Mouse (Mus musculus) CH12.LX (cell line): Measurements from ENCODE around the gene Klk15. TPM values are rescaled to one million over a fixed set of nuclear protein-coding genes. Genes with fewer than 3 reads are reported as not detected.

Source experiments
- DNase-seq: peaks from one replicate; pipeline ENCODE4 v3.0.0-alpha.2; 2013; ENCODE audit errors: extremely low read depth
- H3K27ac ChIP-seq: 2 replicates; pipeline ENCODE4 v1.5.1; 2012; ENCODE audit warnings: low read depth, mild to moderate bottlenecking, control low read depth, moderate library complexity; ENCODE audit not compliant: insufficient read depth
- H3K27me3 ChIP-seq: replicated peaks from 2 replicates; pipeline ENCODE3; 2012; ENCODE audit warnings: inconsistent platforms
- H3K36me3 ChIP-seq, 2 experiments: replicated peaks in 1 of 2; 2 replicates each; pipeline versions ENCODE3 to v1.6.1; 2012; ENCODE audit warnings: inconsistent platforms in 1 of 2, low read length in 1 of 2, mild to moderate bottlenecking in 1 of 2, mixed read lengths in 1 of 2, moderate library complexity in 1 of 2; ENCODE audit not compliant: control insufficient read depth in 1 of 2, insufficient read depth in 1 of 2
- H3K4me1 ChIP-seq, 2 experiments: 2 replicates each; pipeline ENCODE4 v1.6.1; 2012; ENCODE audit warnings: inconsistent platforms in 1 of 2, moderate library complexity in 1 of 2; ENCODE audit not compliant: insufficient read depth in 2 of 2, control insufficient read depth in 1 of 2
- H3K4me2 ChIP-seq: 2 replicates; pipeline ENCODE4 v1.6.1; 2012; ENCODE audit warnings: low read depth, mild to moderate bottlenecking, control low read depth; ENCODE audit not compliant: poor library complexity, insufficient read depth, severe bottlenecking
- H3K4me3 ChIP-seq, 3 experiments: fragments of 150-350 bp in 1 of 3; sonication (generic) in 1 of 3; replicated peaks in 1 of 3; 2 replicates each; pipeline versions ENCODE3 to v1.5.1; 2011 to 2012; ENCODE audit warnings: low read depth in 2 of 3, low read length in 2 of 3, mild to moderate bottlenecking in 2 of 3, moderate library complexity in 2 of 3, control low read depth in 1 of 3, improper control_type of control experiment in 1 of 3, inconsistent platforms in 1 of 3, mixed read lengths in 1 of 3; ENCODE audit not compliant: poor library complexity in 1 of 3
- H3K79me2 ChIP-seq: replicated peaks from 2 replicates; pipeline ENCODE4 v1.6.1; 2012; ENCODE audit warnings: mild to moderate bottlenecking, moderate library complexity; ENCODE audit not compliant: control insufficient read depth, poor library complexity, insufficient read depth, severe bottlenecking; ENCODE audit errors: extremely low read depth
- H3K9ac ChIP-seq: 2 replicates; pipeline ENCODE4 v1.6.1; 2012; ENCODE audit warnings: low read depth, mild to moderate bottlenecking, control low read depth, moderate library complexity; ENCODE audit not compliant: insufficient read depth
- H3K9me3 ChIP-seq: replicated peaks from 2 replicates; pipeline ENCODE3; 2012; ENCODE audit warnings: low read length, inconsistent platforms, mixed read lengths
- BHLHE40 ChIP-seq: IDR thresholded peaks from 2 replicates; pipeline ENCODE4 v1.6.1; 2011; ENCODE audit warnings: mild to moderate bottlenecking, low read depth, low read length, improper control_type of control experiment
- CHD1 ChIP-seq: IDR thresholded peaks from 2 replicates; pipeline ENCODE4 v1.6.1; 2012; ENCODE audit warnings: low read depth, low read length, improper control_type of control experiment, inconsistent platforms
- CHD2 ChIP-seq: IDR thresholded peaks from 2 replicates; pipeline ENCODE4 v1.6.1; 2011; ENCODE audit warnings: low read length, improper control_type of control experiment
- CTCF ChIP-seq, 2 experiments: IDR thresholded peaks in 1 of 2; conservative IDR thresholded peaks in 1 of 2; 2 replicates each; pipeline ENCODE4 v1.5.1; 2011 to 2012; ENCODE audit warnings: low read depth in 2 of 2, low read length in 2 of 2, improper control_type of control experiment in 1 of 2, inconsistent platforms in 1 of 2, mild to moderate bottlenecking in 1 of 2, moderate library complexity in 1 of 2
- E2F4 ChIP-seq: IDR thresholded peaks from 2 replicates; pipeline ENCODE4 v1.6.1; 2011; ENCODE audit warnings: low read depth, low read length, improper control_type of control experiment; ENCODE audit not compliant: insufficient replicate concordance
- ELF1 ChIP-seq: IDR thresholded peaks from 2 replicates; pipeline ENCODE4 v1.6.1; 2014; ENCODE audit warnings: low read depth, mild to moderate bottlenecking, inconsistent platforms, low read length, improper control_type of control experiment
- EP300 ChIP-seq: IDR thresholded peaks from 2 replicates; pipeline ENCODE4 v1.6.1; 2011; ENCODE audit warnings: low read length, improper control_type of control experiment
- ETS1 ChIP-seq: conservative IDR thresholded peaks from 2 replicates; pipeline ENCODE4 v1.6.1; 2012; ENCODE audit warnings: low read depth, mild to moderate bottlenecking, inconsistent platforms, low read length, improper control_type of control experiment, moderate library complexity
- GABPA ChIP-seq: IDR thresholded peaks from 2 replicates; pipeline ENCODE4 v1.6.1; 2012; ENCODE audit warnings: low read depth, low read length, improper control_type of control experiment, inconsistent platforms; ENCODE audit not compliant: insufficient replicate concordance
- HCFC1 ChIP-seq: IDR thresholded peaks from 2 replicates; pipeline ENCODE4 v1.6.1; 2012; ENCODE audit warnings: low read depth, mild to moderate bottlenecking, inconsistent platforms, low read length, improper control_type of control experiment
- IRF4 ChIP-seq: IDR thresholded peaks from 2 replicates; pipeline ENCODE4 v1.6.1; 2014; ENCODE audit warnings: low read depth, mild to moderate bottlenecking, inconsistent platforms, low read length, improper control_type of control experiment
- JUN ChIP-seq: IDR thresholded peaks from 2 replicates; pipeline ENCODE4 v1.6.1; 2011; ENCODE audit warnings: low read depth, mild to moderate bottlenecking, low read length, improper control_type of control experiment, moderate library complexity; ENCODE audit not compliant: insufficient read depth
- JUND ChIP-seq: conservative IDR thresholded peaks from 2 replicates; pipeline ENCODE4 v1.6.1; 2011; ENCODE audit warnings: low read depth, low read length, improper control_type of control experiment
- KAT2A ChIP-seq: IDR thresholded peaks from 2 replicates; pipeline ENCODE4 v1.6.1; 2012; ENCODE audit warnings: low read length, improper control_type of control experiment, inconsistent platforms; ENCODE audit not compliant: insufficient replicate concordance
- MAFK ChIP-seq: IDR thresholded peaks from 2 replicates; pipeline ENCODE4 v1.6.1; 2011; ENCODE audit warnings: low read length, improper control_type of control experiment; ENCODE audit not compliant: insufficient replicate concordance
- MAX ChIP-seq: IDR thresholded peaks from 2 replicates; pipeline ENCODE4 v1.6.1; 2011; ENCODE audit warnings: low read length, improper control_type of control experiment
- MEF2A ChIP-seq: IDR thresholded peaks from 2 replicates; pipeline ENCODE4 v1.6.1; 2014; ENCODE audit warnings: low read depth, mild to moderate bottlenecking, inconsistent platforms, low read length, improper control_type of control experiment, borderline replicate concordance
- MXI1 ChIP-seq: IDR thresholded peaks from 2 replicates; pipeline ENCODE4 v1.6.1; 2011; ENCODE audit warnings: mild to moderate bottlenecking, low read depth, low read length, improper control_type of control experiment
- NELFE ChIP-seq: IDR thresholded peaks from 2 replicates; pipeline ENCODE4 v1.6.1; 2011; ENCODE audit warnings: low read depth, low read length, improper control_type of control experiment
- NRF1 ChIP-seq: IDR thresholded peaks from 2 replicates; pipeline ENCODE4 v1.6.1; 2014; ENCODE audit warnings: low read depth, mild to moderate bottlenecking, inconsistent platforms, low read length, improper control_type of control experiment, moderate library complexity
- PAX5 ChIP-seq: IDR thresholded peaks from 2 replicates; pipeline ENCODE4 v1.6.1; 2012; ENCODE audit warnings: low read length, inconsistent platforms, mixed read lengths
- POLR2AphosphoS2 ChIP-seq: IDR thresholded peaks from 2 replicates; pipeline ENCODE4 v1.6.1; 2011; ENCODE audit warnings: low read depth, low read length, improper control_type of control experiment
- RAD21 ChIP-seq: IDR thresholded peaks from 2 replicates; pipeline ENCODE4 v1.6.1; 2011; ENCODE audit warnings: low read depth, mild to moderate bottlenecking, low read length, improper control_type of control experiment, moderate library complexity
- RCOR1 ChIP-seq: conservative IDR thresholded peaks from 2 replicates; pipeline ENCODE4 v1.6.1; 2012; ENCODE audit warnings: low read depth, mild to moderate bottlenecking, inconsistent platforms, low read length, improper control_type of control experiment
- SIN3A ChIP-seq: IDR thresholded peaks from 2 replicates; pipeline ENCODE4 v1.6.1; 2012; ENCODE audit warnings: low read length, improper control_type of control experiment, inconsistent platforms
- SMC3 ChIP-seq: IDR thresholded peaks from 2 replicates; pipeline ENCODE4 v1.6.1; 2011; ENCODE audit warnings: low read depth, low read length, improper control_type of control experiment
- TBP ChIP-seq: conservative IDR thresholded peaks from 2 replicates; pipeline ENCODE4 v1.6.1; 2011; ENCODE audit warnings: low read depth, low read length, improper control_type of control experiment
- TCF12 ChIP-seq: IDR thresholded peaks from 2 replicates; pipeline ENCODE4 v1.6.1; 2014; ENCODE audit warnings: low read depth, mild to moderate bottlenecking, inconsistent platforms, low read length, improper control_type of control experiment
- UBTF ChIP-seq: IDR thresholded peaks from 2 replicates; pipeline ENCODE4 v1.6.1; 2012; ENCODE audit warnings: low read depth, mild to moderate bottlenecking, inconsistent platforms, low read length, improper control_type of control experiment, moderate library complexity
- USF1 ChIP-seq: IDR thresholded peaks from 2 replicates; pipeline ENCODE4 v1.6.1; 2014; ENCODE audit warnings: low read depth, mild to moderate bottlenecking, inconsistent platforms, low read length, improper control_type of control experiment
- USF2 ChIP-seq: conservative IDR thresholded peaks from 2 replicates; pipeline ENCODE4 v1.6.1; 2011; ENCODE audit warnings: low read depth, low read length, improper control_type of control experiment
- ZC3H11A ChIP-seq: IDR thresholded peaks from 2 replicates; pipeline ENCODE4 v1.6.1; 2012; ENCODE audit warnings: low read depth, mild to moderate bottlenecking, inconsistent platforms, low read length, improper control_type of control experiment
- ZKSCAN1 ChIP-seq: IDR thresholded peaks from 2 replicates; pipeline ENCODE4 v1.6.1; 2012; ENCODE audit warnings: low read depth, inconsistent platforms, low read length, improper control_type of control experiment, borderline replicate concordance
- ZMIZ1 ChIP-seq: IDR thresholded peaks from 2 replicates; pipeline ENCODE4 v1.6.1; 2012; ENCODE audit warnings: low read depth, mild to moderate bottlenecking, inconsistent platforms, low read length, improper control_type of control experiment
- dilution Hi-C: fragments of 300-500 bp; cut with MboI; formaldehyde crosslinking; loops from 2 replicates; pipeline ENCODE4 v1.14.3; 2020; ENCODE audit warnings: low sequenced_read_pairs; ENCODE audit not compliant: extremely low pct_unique_long_range_greater_than_20kb, extremely low pct_ligation_motif_present
- in situ Hi-C: fragments of 300-500 bp; cut with MboI; formaldehyde crosslinking; loops from 3 replicates; pipeline ENCODE4 v1.14.3; 2019; ENCODE audit warnings: low sequenced_read_pairs, low pct_ligation_motif_present, low pct_unique_long_range_greater_than_20kb, mixed read lengths
- polyA plus RNA-seq: library from polyadenylated mRNA; unstranded; fragments of >175 nt; gene quantifications from 2 replicates; pipeline ENCODE4 v1.2.1, GENCODE M21; 2012; ENCODE audit warnings: low read depth; ENCODE audit not compliant: insufficient read length
- total RNA-seq, 2 experiments: library from RNA; depleted of rRNA; stranded (reverse); fragments of 300-350 nt in 1 of 2; fragments of >200 nt in 1 of 2; gene quantifications; 2 replicates each; pipeline ENCODE4 v1.2.3; 2012 to 2014

Gene Klk15
- total and polyA plus RNA-seq, 3 experiments = not detected

GRCm38 (mm10) chr7:43891788-43892187 lies 41.8 kb upstream of the Klk15 start:
- no peak overlapping the region for H3K9ac ChIP-seq
- H3K4me3 ChIP-seq = no peak overlapping the region
- H3K27ac ChIP-seq = no peak overlapping the region
- DNase-seq = no peak
- H3K79me2 ChIP-seq = no peaks in the 10 kb centered on the region
- H3K36me3 ChIP-seq = no peaks in the 10 kb centered on the region
- no peaks in the 10 kb centered on the region for H3K4me1 ChIP-seq
- no peak for TF ChIP-seq BHLHE40
- in situ Hi-C loops (loop anchor here (10.0 kb wide), 1 partner anchor 207 kb away; no protein-coding TSS in a partner anchor), dilution Hi-C loops (no loop called here)
- no peak overlapping the region for H3K4me2 ChIP-seq
- H3K9me3 ChIP-seq = peaks cover 5% of the 10 kb centered on the region
- peaks cover 73% of the 10 kb centered on the region for H3K27me3 ChIP-seq

- dilution Hi-C loops (no loop called here), in situ Hi-C loops (loop anchor here (10.0 kb wide), 1 partner anchor 210 kb away; no protein-coding TSS in a partner anchor)
- Histone ChIP-seq H3K27me3 (peaks cover 73% of the 10 kb centered on the region), H3K9me3 (peaks cover 5% of the 10 kb centered on the region), H3K4me3 (no peak overlapping the region), H3K9ac (no peak overlapping the region), H3K79me2 (no peaks in the 10 kb centered on the region), H3K36me3 (no peaks in the 10 kb centered on the region), H3K4me1 (no peaks in the 10 kb centered on the region), H3K27ac (no peak overlapping the region), H3K4me2 (no peak overlapping the region)
- peak; percentile 69 for DNase-seq
- TF ChIP-seq CHD2 = no peak
- TF ChIP-seq SMC3 = peak; percentile 84
- no peak for TF ChIP-seq ZMIZ1
- peak; percentile 46 for TF ChIP-seq ZC3H11A
- TF ChIP-seq USF1 = no peak
- no peak for TF ChIP-seq KAT2A
- TF ChIP-seq MXI1 = no peak
- TF ChIP-seq NELFE = peak; percentile 29; the same call in 1 of the 2 replicates
- TF ChIP-seq NRF1 = no peak
- TF ChIP-seq USF2 = no peak
- TF ChIP-seq E2F4 = no peak
- 0 out of 2 replicates have a peak, but pooled peaks have one; percentile 16 for TF ChIP-seq IRF4
- TF ChIP-seq MEF2A = no peak
- no peak for TF ChIP-seq TCF12
- TF ChIP-seq MAFK = no peak
- TF ChIP-seq CTCF (conservative IDR thresholded peaks at IDR 0.05 in 1 of 2, IDR thresholded peaks at IDR 0.05 in 1 of 2; ENCODE audit: low read depth in 2 of 2, low read length in 2 of 2) = peak; percentile 72 to 95
- TF ChIP-seq RCOR1 = no peak
- TF ChIP-seq BHLHE40 = no peak
- TF ChIP-seq TBP = no peak
- TF ChIP-seq UBTF = no peak
- TF ChIP-seq CHD1 = no peak
- TF ChIP-seq JUND = no peak
- no peak for TF ChIP-seq HCFC1
- TF ChIP-seq ZKSCAN1 = no peak
- no peak for TF ChIP-seq ETS1
- no peak for TF ChIP-seq POLR2AphosphoS2
- TF ChIP-seq MAX = no peak
- TF ChIP-seq PAX5 = no peak
- TF ChIP-seq RAD21 = peak; percentile 91
- TF ChIP-seq ELF1 = no peak
- TF ChIP-seq GABPA = no peak
- TF ChIP-seq SIN3A = no peak
- no peak for TF ChIP-seq EP300
- TF ChIP-seq JUN = no peak
Measured at GRCm38 (mm10) chr7:43894836-43895235, 38.7 kb upstream of the Klk15 start.
